Mouse (Mus musculus) frontal cortex, adult (tissue): ENCODE measurements at regions not wholly inside any gene's neighbourhood (a gene's known extent, or its start where the extent isn't known, plus 50 kb on each side); places are given as distances from the start of the nearest gene placed in this dataset.

Experiments
- ATAC-seq: cut with Nextera tagmentation; 2 replicates; pipeline ENCODE4 v1.9.2; 2017; ENCODE audit warnings: mild to moderate bottlenecking, moderate library complexity, mixed read lengths; ENCODE audit not compliant: low TSS enrichment

GRCm38 (mm10) chr5:43089475-43089874, 143.5 kb upstream of the Cpeb2 start:
- ATAC-seq: no peak

DNA sequence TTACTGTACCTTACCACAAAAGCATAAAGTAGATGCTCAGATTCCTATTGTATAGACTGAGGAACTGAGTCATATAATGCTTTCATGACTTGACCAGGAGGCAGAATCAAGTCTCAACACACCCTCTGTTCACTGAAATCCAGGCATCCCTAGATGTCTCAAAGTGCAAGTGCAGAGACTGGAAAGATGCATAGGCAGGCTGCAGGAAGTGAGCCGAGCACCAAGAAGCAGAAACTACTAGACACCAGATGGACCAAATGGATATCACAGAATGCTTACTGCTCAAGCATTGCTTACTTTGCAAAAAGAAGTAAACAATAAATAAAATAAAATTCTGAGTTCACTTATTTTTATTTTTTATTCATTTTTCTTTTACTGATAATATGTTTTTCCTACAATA, 143.0 kb upstream of the Cpeb2 start:
- no peak for ATAC-seq

DNA sequence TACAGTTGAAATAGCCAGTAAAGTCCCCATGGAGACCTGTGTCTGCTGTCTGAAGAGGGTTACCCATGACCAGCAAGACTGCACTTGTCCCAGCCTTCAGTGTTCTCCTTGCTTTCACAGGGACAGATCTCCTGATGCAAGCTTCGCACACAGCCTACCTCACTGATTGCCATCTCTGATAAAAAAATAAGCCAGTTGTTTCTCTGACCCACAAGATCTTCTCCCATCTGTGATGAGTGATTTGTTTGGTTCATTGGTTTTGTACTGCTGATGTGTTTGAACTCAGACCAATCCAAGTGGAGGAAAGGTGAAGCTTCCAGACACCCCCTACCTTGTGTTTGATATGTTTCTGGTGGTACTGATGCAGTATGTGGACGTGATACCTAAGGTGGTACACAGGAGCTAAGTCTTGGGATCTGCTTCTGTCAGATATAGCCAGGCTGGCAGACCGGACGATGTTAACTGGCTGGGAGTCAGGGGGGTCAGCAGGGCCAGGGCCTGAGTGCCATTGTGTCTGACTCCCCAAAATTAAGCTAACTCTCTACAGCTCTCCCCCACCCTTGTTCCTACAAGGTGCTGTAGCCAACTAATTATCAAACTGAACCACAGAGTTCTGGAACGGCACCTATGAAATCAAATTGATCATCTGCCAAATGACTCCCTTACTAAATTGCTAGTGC, 139.2 kb upstream of the Cpeb2 start:
- ATAC-seq: no peak

DNA sequence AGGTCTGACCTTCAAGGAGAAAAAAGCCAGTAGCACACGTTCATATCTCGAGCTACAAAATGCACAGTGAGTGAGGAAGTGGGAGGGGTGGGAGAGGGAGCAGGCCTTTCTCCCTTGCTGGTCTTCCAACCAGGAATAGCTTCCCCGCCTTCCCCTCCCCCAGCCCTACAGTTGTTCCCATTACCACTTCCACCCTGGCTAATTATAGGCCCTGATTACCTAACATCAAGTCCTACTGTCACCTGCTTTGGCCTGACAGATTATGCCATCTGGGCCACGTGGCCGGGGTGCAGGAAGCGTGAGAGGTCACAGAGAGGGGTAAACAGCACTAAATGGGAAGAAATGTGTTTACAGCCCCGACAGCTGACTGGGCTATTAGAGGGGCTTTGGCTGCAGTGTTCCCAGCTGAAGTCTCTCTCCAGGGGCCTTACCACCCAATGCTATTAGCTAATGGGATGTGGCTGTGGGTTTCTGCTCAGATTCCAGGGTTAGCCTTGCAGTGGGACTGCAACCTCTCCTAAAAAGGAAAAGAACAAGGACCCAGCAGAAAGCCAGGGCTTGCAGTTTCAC, 138.6 kb upstream of the Cpeb2 start:
- 0 out of 2 replicates have a peak, but pooled peaks have one; percentile 20 for ATAC-seq

DNA sequence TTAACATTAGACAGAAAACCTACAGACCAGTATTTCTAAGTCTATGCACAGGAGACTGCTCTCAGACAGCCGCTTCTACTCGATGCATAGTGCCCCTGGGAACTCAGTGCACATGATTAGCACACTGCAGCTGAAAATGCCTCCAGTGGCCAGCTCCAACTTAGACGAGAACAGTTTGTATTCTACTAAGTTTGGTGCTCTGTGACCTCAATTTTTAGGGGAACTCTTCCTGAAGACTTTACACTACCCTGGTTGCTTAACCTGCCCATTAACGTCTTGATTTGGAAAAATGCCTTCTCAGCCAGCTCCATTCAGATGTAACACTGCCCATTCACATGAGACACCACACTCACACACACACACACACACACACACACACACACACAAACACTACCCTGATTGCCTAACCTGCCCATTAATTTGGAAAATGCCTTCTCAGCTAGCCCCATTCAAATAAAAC, 130.9 kb upstream of the Cpeb2 start:
- ATAC-seq: peak; percentile 58; the same call in 1 of the 2 replicates

- no peak for ATAC-seq
Measured at GRCm38 (mm10) chr5:43102590-43102989, 130.4 kb upstream of the Cpeb2 start.

DNA sequence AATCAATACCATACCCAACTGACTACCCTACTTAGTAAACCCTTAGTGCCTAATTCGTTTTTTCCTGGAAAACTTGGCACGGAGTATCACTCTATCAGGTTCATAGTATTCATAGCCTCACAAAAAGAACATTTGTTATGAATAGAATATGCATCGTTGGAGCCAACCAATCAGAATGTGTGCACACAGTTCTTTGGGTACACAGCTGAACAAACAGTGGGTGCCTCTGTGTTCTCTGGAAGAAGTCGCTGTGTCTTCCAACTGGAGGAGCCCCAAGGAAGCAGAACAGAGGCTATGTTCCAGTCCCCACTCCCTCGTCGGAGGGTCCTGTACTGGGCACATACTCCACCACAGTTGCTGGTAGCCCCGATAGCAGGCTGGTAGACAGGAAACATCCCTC, 129.2 kb upstream of the Cpeb2 start:
- ATAC-seq: peak; percentile 77

DNA sequence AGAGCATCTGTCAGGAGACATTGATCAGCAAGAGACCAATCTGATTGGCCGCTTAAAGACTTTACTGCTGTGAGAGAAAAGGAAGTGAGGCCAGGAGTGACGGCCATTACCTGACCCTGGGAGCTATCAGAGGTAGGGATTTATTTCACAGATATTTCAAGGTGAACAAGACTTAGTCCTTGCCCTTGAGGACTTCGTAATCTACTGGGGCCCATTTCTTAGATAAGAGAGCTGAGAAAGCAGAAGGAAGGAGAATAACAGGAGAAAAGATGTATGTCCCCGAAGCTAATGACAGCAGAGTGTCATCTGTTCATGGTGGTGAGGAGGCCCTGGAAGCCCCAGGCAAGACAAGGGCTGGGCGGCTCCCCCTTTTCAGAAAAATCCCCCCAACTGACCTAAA, 127.4 kb upstream of the Cpeb2 start:
- ATAC-seq: no peak

DNA sequence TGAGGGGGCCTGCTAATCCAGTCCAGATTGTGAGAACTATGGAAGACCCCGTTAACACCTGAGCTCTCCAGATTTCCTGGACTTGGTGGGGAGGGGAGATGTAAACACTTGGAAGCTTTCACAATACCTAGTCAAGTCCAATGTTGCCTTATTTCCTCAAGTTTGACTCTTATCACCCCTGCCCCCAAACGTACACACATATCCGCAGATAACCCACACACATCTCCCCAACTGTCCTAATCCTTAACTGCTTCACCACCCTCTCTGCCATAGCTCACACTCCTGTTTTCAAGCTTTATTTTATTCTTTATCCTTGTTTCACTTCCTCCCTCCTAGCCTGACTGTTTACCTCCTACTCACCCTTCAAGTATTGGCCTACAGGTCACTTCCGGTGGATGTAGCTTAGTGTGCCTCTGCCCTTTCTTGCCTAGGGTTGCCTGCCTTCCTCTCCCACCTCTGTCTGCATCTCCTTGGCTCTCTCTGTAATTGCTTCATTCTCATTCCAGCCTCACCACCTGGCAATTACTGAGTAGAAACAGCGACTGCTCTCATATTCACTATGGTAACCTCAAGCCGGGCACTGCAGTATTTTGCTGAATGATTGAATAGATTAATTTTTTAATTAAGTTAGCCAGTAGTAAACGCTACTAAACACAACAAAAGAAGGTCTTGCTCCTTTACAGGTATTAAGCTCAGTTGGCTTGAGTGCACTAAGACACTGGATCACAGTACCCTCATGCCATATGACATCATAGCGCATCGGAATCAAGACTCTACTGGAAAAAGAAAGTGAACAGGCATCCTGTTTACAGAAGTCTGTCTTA, 125.3 kb upstream of the Cpeb2 start:
- ATAC-seq: no peak

GRCm38 (mm10) chr5:43108260-43108589, 124.7 kb upstream of the Cpeb2 start:
- ATAC-seq: no peak

GRCm38 (mm10) chr5:43110122-43110521, 122.8 kb upstream of the Cpeb2 start:
- no peak for ATAC-seq

DNA sequence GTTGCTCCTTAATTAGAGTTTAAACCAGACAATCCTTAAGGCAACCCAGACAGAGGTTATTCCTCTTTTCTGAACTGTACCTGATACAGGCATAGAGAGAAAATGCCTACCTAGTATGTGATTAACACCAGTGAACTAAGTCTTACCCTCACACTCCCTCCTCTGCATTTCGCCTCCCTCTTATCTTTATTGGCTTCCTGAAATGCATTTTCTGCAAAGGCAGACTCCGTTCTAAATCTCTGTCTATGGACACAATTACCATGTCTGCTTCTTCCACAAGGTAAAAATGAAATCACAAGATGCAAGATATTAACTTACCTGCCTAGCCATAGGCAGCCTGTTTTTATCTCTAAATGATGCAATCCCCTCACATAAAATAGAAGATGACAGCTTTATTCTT, 121.2 kb upstream of the Cpeb2 start:
- ATAC-seq: peak; percentile 50

DNA sequence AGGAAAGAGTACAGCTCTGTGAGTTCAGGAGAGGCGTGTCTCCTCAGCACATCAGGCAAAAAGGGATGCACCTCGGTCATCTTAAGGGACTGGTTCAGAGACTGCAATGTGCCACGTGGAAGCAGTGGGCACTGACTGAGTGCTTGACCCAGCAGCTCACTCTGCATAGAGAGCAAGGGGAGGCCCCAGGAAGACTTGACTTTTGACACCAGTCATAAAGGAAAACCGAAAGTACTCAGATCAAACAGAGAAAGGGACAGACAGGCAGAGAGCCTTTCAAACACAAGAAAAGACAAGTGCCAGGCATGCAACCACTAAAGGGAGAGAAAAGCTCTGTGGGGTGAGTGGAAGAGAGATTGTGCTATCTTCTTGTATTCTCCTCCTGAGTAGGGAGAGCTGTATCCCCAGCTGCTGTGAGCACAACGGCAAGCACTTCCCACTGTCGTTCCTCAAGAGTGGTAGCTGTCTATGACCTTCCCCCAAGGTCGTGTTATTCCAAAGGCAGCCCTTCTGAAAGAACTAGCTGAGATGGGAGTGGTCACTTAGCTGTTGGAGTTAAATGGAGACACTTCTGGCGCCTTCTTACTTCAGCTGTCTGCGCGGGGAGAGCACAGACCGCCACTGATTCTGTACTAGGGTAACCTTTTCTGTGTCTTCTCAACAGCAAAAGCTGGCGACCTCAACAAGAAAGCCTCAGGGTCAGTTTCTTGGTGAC, 119.4 kb upstream of the Cpeb2 start:
- ATAC-seq: no peak

GRCm38 (mm10) chr5:43115507-43115906, 117.5 kb upstream of the Cpeb2 start:
- no peak for ATAC-seq

GRCm38 (mm10) chr5:43116821-43117220, 116.1 kb upstream of the Cpeb2 start:
- no peak for ATAC-seq

- ATAC-seq: no peak
Measured at GRCm38 (mm10) chr5:43121065-43121464, 111.9 kb upstream of the Cpeb2 start.

- ATAC-seq: no peak
Measured at GRCm38 (mm10) chr5:43124301-43124700, 108.7 kb upstream of the Cpeb2 start.

GRCm38 (mm10) chr5:43125774-43126536, 107.0 kb upstream of the Cpeb2 start:
- ATAC-seq: no peak

DNA sequence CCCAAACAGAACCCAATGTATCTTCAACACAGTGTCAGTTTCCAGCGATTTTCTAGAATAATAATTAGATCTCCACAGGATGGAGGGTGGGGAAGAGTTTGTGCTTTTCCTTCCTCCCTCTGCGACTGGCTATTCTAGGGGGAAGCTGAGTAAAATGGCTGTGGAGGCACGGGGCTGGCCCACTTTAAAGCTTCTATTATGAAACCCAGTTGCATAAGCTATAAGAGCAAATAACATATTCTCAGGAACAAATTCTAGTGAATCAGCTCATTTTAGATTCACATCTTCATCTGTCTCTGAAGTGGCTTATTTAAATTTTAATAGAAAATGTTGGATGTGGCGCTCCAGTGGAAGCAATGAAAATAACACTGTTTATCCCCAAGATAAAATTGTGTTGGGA, 102.6 kb upstream of the Cpeb2 start:
- peak; percentile 92 for ATAC-seq

DNA sequence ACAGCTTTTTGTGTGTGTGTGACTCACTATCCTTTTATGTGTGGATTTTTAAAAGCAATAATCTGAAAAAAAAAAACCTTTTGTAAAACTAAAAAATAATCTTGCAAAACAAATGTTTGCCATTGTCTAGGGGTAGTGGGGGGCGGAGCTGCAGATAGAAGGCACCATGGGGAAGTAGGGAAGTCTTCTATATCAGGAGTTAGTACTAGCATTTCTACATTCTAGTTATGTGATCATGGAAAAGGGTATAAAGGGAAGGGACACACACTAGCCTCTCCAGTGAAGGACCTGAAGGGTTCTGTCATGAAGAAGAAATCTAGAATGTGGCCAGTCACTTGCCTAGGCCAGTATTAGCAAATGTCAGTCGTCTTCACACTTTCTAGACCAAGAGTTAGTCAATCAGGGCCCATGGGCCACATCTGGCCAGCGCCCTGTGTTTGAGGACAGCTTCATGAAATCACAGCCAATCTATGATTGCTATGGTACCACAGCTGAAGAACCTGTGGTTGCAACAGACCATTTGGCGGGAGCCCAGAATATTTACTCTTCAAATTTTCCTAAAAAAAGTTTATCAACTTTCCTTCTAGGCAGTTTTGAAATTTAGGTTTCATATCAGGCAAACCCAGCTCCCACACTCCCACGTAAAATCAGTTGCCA, 101.9 kb upstream of the Cpeb2 start:
- ATAC-seq: peak; percentile 39; the same call in 1 of the 2 replicates

DNA sequence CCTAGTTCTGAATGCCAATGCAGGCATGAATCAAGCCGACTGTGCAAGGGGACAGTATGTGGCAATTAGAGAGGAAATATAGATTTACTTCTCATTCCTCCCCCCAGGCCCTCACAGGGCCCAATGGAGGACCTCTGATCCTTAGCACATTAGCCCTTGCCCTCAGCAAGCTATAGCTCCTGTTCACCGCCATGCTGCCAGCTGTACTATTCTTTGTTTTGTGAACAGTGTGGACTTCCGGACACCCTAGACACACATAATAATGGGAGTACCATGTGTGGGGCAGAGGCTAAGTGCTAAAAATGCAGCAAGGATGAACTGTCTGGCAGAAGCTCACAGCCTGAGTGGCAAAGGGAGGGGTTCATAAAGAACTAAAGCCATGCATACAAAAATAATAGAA, 99.3 kb upstream of the Cpeb2 start:
- no peak for ATAC-seq
